Mouse (Mus musculus) embryonic fibroblast, embryonic 13.5 days (primary cell): Measurements from ENCODE around the gene Atg9a.

ENCODE experiments used
- CTCF ChIP-seq: IDR thresholded peaks from 2 replicates; pipeline ENCODE4 v1.5.1; 2011; ENCODE audit warnings: mild to moderate bottlenecking, control low read depth, low read length, moderate library complexity, borderline replicate concordance; ENCODE audit not compliant: insufficient read depth
- POLR2A ChIP-seq: IDR thresholded peaks from 2 replicates; pipeline ENCODE4 v1.6.1; 2011; ENCODE audit warnings: low read depth, mild to moderate bottlenecking, control low read depth, low read length, moderate library complexity

DNA sequence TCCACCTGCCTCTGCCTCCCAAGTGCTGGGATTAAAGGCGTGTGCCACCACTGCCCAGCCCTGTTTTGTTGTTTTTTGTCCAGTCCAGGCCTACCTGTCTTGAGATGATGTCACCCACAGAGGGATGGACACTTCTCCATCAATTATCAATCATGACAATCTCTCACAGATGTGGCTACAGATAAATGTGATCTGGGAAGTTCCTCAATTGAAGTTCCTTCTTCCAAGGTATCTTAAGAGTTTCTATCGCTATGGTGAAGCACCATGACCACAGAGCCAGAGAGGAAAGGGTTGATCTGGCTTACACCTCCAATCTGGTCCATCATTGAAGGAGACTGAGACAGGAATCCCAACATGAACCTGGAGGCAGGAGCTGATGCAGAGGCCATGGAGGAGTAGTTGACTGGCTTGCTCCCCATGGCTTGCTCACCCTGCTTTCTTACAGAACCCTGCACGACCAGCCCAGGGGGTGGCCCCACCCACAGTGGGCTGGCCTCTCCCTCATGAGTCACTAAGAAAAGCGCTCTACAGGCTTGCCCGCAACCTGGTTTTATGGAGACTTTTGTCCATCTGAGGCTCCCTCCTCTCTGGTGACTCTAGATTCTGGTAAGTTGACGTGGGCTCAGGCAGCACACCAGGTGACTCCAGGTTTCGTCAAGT, 38.5 kb upstream of the Atg9a start:
- TF ChIP-seq POLR2A (no peak), CTCF (no peak)
